Mouse (Mus musculus) hindbrain, embryonic 11.5 days (tissue): ENCODE results near the gene Gm45716. TPM values are rescaled to one million over a fixed set of nuclear protein-coding genes. Genes with fewer than 3 reads are reported as not detected.

Source experiments
- ATAC-seq: fragments of 200-750 bp; cut with Nextera tagmentation; 2 replicates; pipeline ENCODE4 v1.8.0; 2017; ENCODE audit warnings: mild to moderate bottlenecking, moderate TSS enrichment, moderate library complexity; ENCODE audit not compliant: low FRiP score
- DNase-seq: peaks from one replicate; pipeline ENCODE4 v3.0.0-alpha.2; 2015; ENCODE audit warnings: low spot score
- H3K27ac ChIP-seq: fragments of 300-500 bp; sonication (generic); 2 replicates; pipeline ENCODE4 v1.5.1; 2014; ENCODE audit warnings: mild to moderate bottlenecking, low read depth, low read length
- H3K27me3 ChIP-seq: fragments of 300-500 bp; sonication (generic); 2 replicates; pipeline ENCODE4 v1.6.1; 2014; ENCODE audit warnings: mild to moderate bottlenecking, low read length, moderate library complexity, mixed read lengths; ENCODE audit not compliant: control insufficient read depth, insufficient read depth
- H3K36me3 ChIP-seq: fragments of 300-500 bp; sonication (generic); 2 replicates; pipeline ENCODE4 v1.6.1; 2014; ENCODE audit warnings: mild to moderate bottlenecking, low read length, moderate library complexity, mixed read lengths; ENCODE audit not compliant: control insufficient read depth, insufficient read depth
- H3K4me1 ChIP-seq: fragments of 300-500 bp; sonication (generic); replicated peaks from 2 replicates; pipeline ENCODE4 v1.6.1; 2014; ENCODE audit warnings: low read length, mixed read lengths; ENCODE audit not compliant: control insufficient read depth, insufficient read depth
- H3K4me2 ChIP-seq: fragments of 300-500 bp; sonication (generic); replicated peaks from 2 replicates; pipeline ENCODE4 v1.6.1; 2014; ENCODE audit warnings: mild to moderate bottlenecking, low read depth, low read length
- H3K4me3 ChIP-seq: fragments of 300-500 bp; sonication (generic); 2 replicates; pipeline ENCODE4 v1.5.1; 2014; ENCODE audit warnings: low read depth, low read length
- H3K9ac ChIP-seq: fragments of 300-500 bp; sonication (generic); 2 replicates; pipeline ENCODE4 v1.6.1; 2014; ENCODE audit warnings: low read depth, low read length
- H3K9me3 ChIP-seq: fragments of 300-500 bp; sonication (generic); 2 replicates; pipeline ENCODE4 v1.6.1; 2016; ENCODE audit warnings: low read length; ENCODE audit not compliant: control insufficient read depth
- WGBS: fragments of 180-500 bp; shearing (Covaris S2); extraction: QIAGEN DNeasy Blood & Tissue Kit; methylation state at CpG from one replicate; pipeline ENCODE4 v1.1.7; 2014; 5-methylcytosine and 5-hydroxymethylcytosine counted together
- polyA plus RNA-seq: library from polyadenylated mRNA; unstranded; fragments of >200 nt; fragmentation: Nextera tagmentation; extraction: Ambion mirVana; gene quantifications from 2 replicates; pipeline ENCODE4 v1.2.1, GENCODE M21; 2014

The Gm45716 gene
- polyA plus RNA-seq = 17.8 and 20.3 TPM in 2 replicates

- no peak for DNase-seq
- H3K4me2 ChIP-seq = no peak within 1 kb of the TSS
- 89% methylated on average over 7 of the region's 7 CpGs for WGBS
- H3K36me3 ChIP-seq = no peaks in the 10 kb centered on the region
- no peaks in the 10 kb centered on the region for H3K27me3 ChIP-seq
- no peak for ATAC-seq
- no peaks in the 10 kb centered on the region for H3K9me3 ChIP-seq
- no peak within 1 kb of the TSS for H3K4me3 ChIP-seq
- H3K4me1 ChIP-seq = no peaks in the 10 kb centered on the region
- no peak within 1 kb of the TSS for H3K27ac ChIP-seq
- no peak within 1 kb of the TSS for H3K9ac ChIP-seq
These were observed at the start of gene Gm45716 for GRCm38 (mm10) chr11:90187441-90187840. Gene Gm45716 (plus strand): TSS chr11:90187683.

DNA sequence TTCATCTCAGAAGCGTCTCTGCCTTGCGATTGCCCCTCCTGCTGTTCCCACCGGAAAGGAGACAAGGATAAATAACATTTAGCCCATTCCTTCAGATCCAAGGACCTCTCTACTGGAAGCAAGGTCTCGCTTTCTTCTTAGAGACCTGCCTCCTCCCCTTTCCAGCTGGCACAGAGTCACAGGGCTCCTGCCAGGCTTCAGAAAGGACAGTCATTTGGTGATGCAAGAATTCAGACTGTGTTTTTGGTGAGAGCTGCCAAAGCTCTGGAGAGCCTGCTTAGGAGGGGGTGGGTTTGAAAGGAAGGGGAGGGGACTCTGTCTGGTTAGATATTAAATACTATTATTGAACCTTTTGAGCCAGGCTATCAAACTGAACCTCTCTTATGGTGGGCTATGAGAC is 45.1 kb upstream of the Gm45716 start:
- H3K9ac ChIP-seq = no peak overlapping the region
- H3K9me3 ChIP-seq = no peaks in the 10 kb centered on the region
- H3K27me3 ChIP-seq = no peaks in the 10 kb centered on the region
- H3K27ac ChIP-seq = no peak overlapping the region
- no peaks in the 10 kb centered on the region for H3K36me3 ChIP-seq
- ATAC-seq = no peak
- no peak overlapping the region for H3K4me3 ChIP-seq
- no peak overlapping the region for H3K4me2 ChIP-seq
- no peaks in the 10 kb centered on the region for H3K4me1 ChIP-seq
- 38% methylated on average over 4 of the region's 4 CpGs for WGBS
- no peak for DNase-seq

GRCm38 (mm10) chr11:90142936-90143335 is 44.5 kb upstream of the Gm45716 start:
- ATAC-seq (no peak), DNase-seq (no peak)
- 72% methylated on average over 4 of the region's 4 CpGs for WGBS
- Histone ChIP-seq H3K4me1 (no peaks in the 10 kb centered on the region), H3K27me3 (no peaks in the 10 kb centered on the region), H3K4me3 (no peak overlapping the region), H3K36me3 (no peaks in the 10 kb centered on the region), H3K9me3 (no peaks in the 10 kb centered on the region), H3K4me2 (no peak overlapping the region), H3K9ac (no peak overlapping the region), H3K27ac (no peak overlapping the region)

GRCm38 (mm10) chr11:90146086-90146860 is 41.2 kb upstream of the Gm45716 start:
- H3K9ac ChIP-seq = no peak overlapping the region
- DNase-seq = no peak
- H3K9me3 ChIP-seq = no peaks in the 10 kb centered on the region
- 92% methylated on average over 17 of the region's 17 CpGs for WGBS
- H3K27me3 ChIP-seq = no peaks in the 10 kb centered on the region
- no peak for ATAC-seq
- no peak overlapping the region for H3K4me3 ChIP-seq
- H3K36me3 ChIP-seq = no peaks in the 10 kb centered on the region
- no peak overlapping the region for H3K4me2 ChIP-seq
- no peak overlapping the region for H3K27ac ChIP-seq
- H3K4me1 ChIP-seq = no peaks in the 10 kb centered on the region

GRCm38 (mm10) chr11:90155066-90155465 is 32.4 kb upstream of the Gm45716 start:
- Histone ChIP-seq H3K9me3 (no peaks in the 10 kb centered on the region), H3K27me3 (no peaks in the 10 kb centered on the region), H3K27ac (no peak overlapping the region), H3K36me3 (no peaks in the 10 kb centered on the region), H3K4me2 (no peak overlapping the region), H3K4me1 (no peaks in the 10 kb centered on the region), H3K4me3 (no peak overlapping the region), H3K9ac (no peak overlapping the region)
- ATAC-seq (no peak), DNase-seq (no peak)
- WGBS = 52% methylated on average over 5 of the region's 5 CpGs

- no peak overlapping the region for H3K4me2 ChIP-seq
- no peak overlapping the region for H3K27ac ChIP-seq
- H3K36me3 ChIP-seq = no peaks in the 10 kb centered on the region
- no peak for DNase-seq
- H3K4me3 ChIP-seq = no peak overlapping the region
- no peaks in the 10 kb centered on the region for H3K4me1 ChIP-seq
- no peaks in the 10 kb centered on the region for H3K9me3 ChIP-seq
- WGBS = 14% methylated on average over 2 of the region's 2 CpGs
- H3K27me3 ChIP-seq = no peaks in the 10 kb centered on the region
- ATAC-seq = no peak
- no peak overlapping the region for H3K9ac ChIP-seq
These were observed 32.0 kb upstream of the Gm45716 start for GRCm38 (mm10) chr11:90155466-90155865.

GRCm38 (mm10) chr11:90167771-90168170 is 19.7 kb upstream of the Gm45716 start:
- Histone ChIP-seq H3K27me3 (no peaks in the 10 kb centered on the region), H3K4me1 (no peaks in the 10 kb centered on the region), H3K36me3 (no peaks in the 10 kb centered on the region), H3K9ac (no peak overlapping the region), H3K9me3 (no peaks in the 10 kb centered on the region), H3K4me3 (no peak overlapping the region), H3K4me2 (no peak overlapping the region), H3K27ac (no peak overlapping the region)
- ATAC-seq (no peak), DNase-seq (peak; percentile 50)
- 29% methylated on average over 6 of the region's 6 CpGs for WGBS

DNA sequence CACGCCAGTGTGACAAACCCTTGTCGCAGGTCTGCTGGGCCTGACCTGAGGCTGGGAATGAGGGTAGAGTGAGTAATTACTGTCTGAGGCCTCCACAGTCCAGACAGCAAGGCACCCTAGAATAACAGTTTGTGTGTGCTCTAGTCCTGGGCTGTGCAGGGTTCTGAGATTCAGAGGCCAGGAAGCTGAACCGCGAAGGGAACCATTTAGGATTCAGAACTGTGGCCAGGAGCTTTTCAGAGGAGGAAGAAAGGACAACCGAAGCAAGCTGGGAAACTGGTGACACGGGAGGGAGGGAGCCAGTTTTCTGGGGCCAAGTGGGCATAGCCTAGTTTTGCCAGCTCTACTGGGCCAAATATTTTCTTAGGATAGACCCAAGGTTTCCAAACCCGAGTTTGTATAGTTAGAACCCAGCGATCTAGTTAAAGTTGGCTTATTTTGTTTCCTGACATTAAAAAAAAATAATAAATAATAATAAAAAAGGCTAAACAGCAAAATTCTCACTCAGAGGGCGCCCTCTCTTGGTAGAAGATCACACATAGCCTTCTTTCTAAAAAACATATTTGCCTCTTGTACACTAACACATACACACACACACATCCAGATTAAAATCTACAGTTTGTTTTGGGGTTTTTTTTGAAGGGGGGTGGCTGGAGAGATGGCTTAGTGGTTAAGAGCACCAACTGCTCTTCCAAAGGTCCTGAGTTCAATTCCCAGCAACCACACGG is 19.0 kb upstream of the Gm45716 start:
- no peaks in the 10 kb centered on the region for H3K4me1 ChIP-seq
- H3K27ac ChIP-seq = no peak overlapping the region
- ATAC-seq (no peak), DNase-seq (no peak)
- H3K27me3 ChIP-seq = no peaks in the 10 kb centered on the region
- 86% methylated on average over 10 of the region's 10 CpGs for WGBS
- H3K4me3 ChIP-seq = no peak overlapping the region
- no peaks in the 10 kb centered on the region for H3K9me3 ChIP-seq
- H3K4me2 ChIP-seq = no peak overlapping the region
- H3K36me3 ChIP-seq = no peaks in the 10 kb centered on the region
- H3K9ac ChIP-seq = no peak overlapping the region
